Mouse (Mus musculus) heart, postnatal 0 days (tissue): Measurements from ENCODE around the gene Wdr70.

Experiments used
- CTCF ChIP-seq: IDR thresholded peaks from 2 replicates; pipeline ENCODE4 v1.5.1; 2016; ENCODE audit warnings: antibody characterized with exemption, control low read depth, low read depth
- EP300 ChIP-seq: IDR thresholded peaks from 2 replicates; pipeline ENCODE4 v1.6.1; 2016; ENCODE audit warnings: antibody characterized with exemption, low read depth

- no peak for TF ChIP-seq EP300
- TF ChIP-seq CTCF: no peak
Measured at GRCm38 (mm10) chr15:7987374-7987773, 111.6 kb downstream of the Wdr70 start.
